Mouse (Mus musculus) olfactory bulb, adult 2 months (tissue): ENCODE results near the gene Spata22. TPM values are rescaled to one million over a fixed set of nuclear protein-coding genes. Genes with fewer than 3 reads are reported as not detected.

Experiments used
- H3K27ac ChIP-seq: fragments of 200-500 bp; 2 replicates; pipeline ENCODE4 v1.5.1; 2012; ENCODE audit warnings: low read depth, low read length; ENCODE audit not compliant: insufficient read depth
- H3K4me1 ChIP-seq: fragments of 200-500 bp; 2 replicates; pipeline ENCODE4 v1.6.1; 2012; ENCODE audit warnings: low read length; ENCODE audit not compliant: control insufficient read depth, insufficient read depth
- H3K4me3 ChIP-seq: fragments of 200-500 bp; 2 replicates; pipeline ENCODE4 v1.5.1; 2012; ENCODE audit warnings: mild to moderate bottlenecking, low read depth, low read length, moderate library complexity; ENCODE audit not compliant: insufficient read depth
- CTCF ChIP-seq: fragments of 200-500 bp; IDR thresholded peaks from 2 replicates; pipeline ENCODE4 v1.5.1; 2012; ENCODE audit warnings: low read depth, mild to moderate bottlenecking, low read length, moderate library complexity; ENCODE audit not compliant: insufficient read depth
- POLR2A ChIP-seq: fragments of 200-500 bp; IDR thresholded peaks from 2 replicates; pipeline ENCODE4 v1.6.1; 2012; ENCODE audit warnings: mild to moderate bottlenecking, low read depth, low read length, moderate library complexity; ENCODE audit not compliant: insufficient read depth
- WGBS: fragments of 180-500 bp; shearing (Covaris S2); methylation state at CpG from one replicate; pipeline ENCODE4 v1.1.7; 2018; 5-methylcytosine and 5-hydroxymethylcytosine counted together
- polyA plus RNA-seq: library from polyadenylated mRNA; stranded (reverse); fragments of >200 nt; gene quantifications from 2 replicates; pipeline ENCODE4 v1.2.4, GENCODE M21; 2012; ENCODE audit warnings: low replicate concordance; ENCODE audit not compliant: missing spikeins, insufficient read depth, insufficient read length

Spata22 gene
- polyA plus RNA-seq, 1 experiment, result not detected

GRCm38 (mm10) chr11:73323906-73324830 is 5.4 kb upstream of the Spata22 start:
- H3K27ac ChIP-seq, result no peak overlapping the region; the same call in 1 of the 2 replicates
- H3K4me3 ChIP-seq, result no peak overlapping the region
- TF ChIP-seq CTCF (no peak), POLR2A (no peak)
- WGBS, result 70% methylated on average over 9 of the region's 9 CpGs
- no peaks in the 10 kb centered on the region for H3K4me1 ChIP-seq

GRCm38 (mm10) chr11:73326485-73326886 is 3.1 kb upstream of the Spata22 start:
- TF ChIP-seq POLR2A (no peak), CTCF (no peak)
- Histone ChIP-seq H3K4me1 (no peaks in the 10 kb centered on the region), H3K27ac (peak overlapping the region; percentile 53; the same call in 1 of the 2 replicates), H3K4me3 (no peak overlapping the region)
- 55% methylated on average over 12 of the region's 12 CpGs for WGBS

- H3K27ac ChIP-seq, result no peak overlapping the region
- no peak overlapping the region for H3K4me3 ChIP-seq
- H3K4me1 ChIP-seq, result no peaks in the 10 kb centered on the region
- WGBS, result 49% methylated on average over 4 of the region's 4 CpGs
- TF ChIP-seq POLR2A (no peak), CTCF (no peak)
These were observed 2.2 kb upstream of the Spata22 start for GRCm38 (mm10) chr11:73327361-73327760.

GRCm38 (mm10) chr11:73333357-73333756 is 3.8 kb downstream of the Spata22 start:
- no peak overlapping the region for H3K27ac ChIP-seq
- no peak for TF ChIP-seq CTCF
- TF ChIP-seq POLR2A, result no peak
- H3K4me3 ChIP-seq, result no peak overlapping the region
- WGBS, result 62% methylated on average over 2 of the region's 2 CpGs
- no peaks in the 10 kb centered on the region for H3K4me1 ChIP-seq

GRCm38 (mm10) chr11:73336919-73337318 is 7.4 kb downstream of the Spata22 start:
- Histone ChIP-seq H3K4me1 (no peaks in the 10 kb centered on the region), H3K27ac (no peak overlapping the region), H3K4me3 (no peak overlapping the region)
- 80% methylated on average over 4 of the region's 4 CpGs for WGBS
- TF ChIP-seq POLR2A (no peak), CTCF (no peak)

- WGBS, result 53% methylated on average over 3 of the region's 3 CpGs
- Histone ChIP-seq H3K27ac (no peak within 1 kb of the TSS), H3K4me1 (no peaks in the 10 kb centered on the region), H3K4me3 (no peak within 1 kb of the TSS)
- TF ChIP-seq CTCF, result no peak
- no peak for TF ChIP-seq POLR2A
These were observed 20.9 kb downstream of the Spata22 start, which contains the start of gene Olfr20 for GRCm38 (mm10) chr11:73350483-73350882. Olfr20 (plus strand) TSS chr11:73350783.

GRCm38 (mm10) chr11:73370946-73371345 is 41.4 kb downstream of the Spata22 start, which contains the start of gene Olfr376:
Olfr376 (plus strand) TSS chr11:73371246.
- TF ChIP-seq CTCF (no peak), POLR2A (no peak)
- Histone ChIP-seq H3K27ac (no peak within 1 kb of the TSS), H3K4me3 (no peak within 1 kb of the TSS), H3K4me1 (no peaks in the 10 kb centered on the region)
- 90% methylated on average over 2 of the region's 2 CpGs for WGBS

GRCm38 (mm10) chr11:73395374-73395773 is 65.8 kb downstream of the Spata22 start:
- WGBS, result 73% methylated on average over 4 of the region's 4 CpGs

More at GRCm38 (mm10) chr11:73395374-73395773, 65.8 kb downstream of the Spata22 start:
- Histone ChIP-seq H3K27ac (no peak overlapping the region), H3K4me1 (no peaks in the 10 kb centered on the region), H3K4me3 (no peak overlapping the region)
- TF ChIP-seq CTCF (no peak), POLR2A (no peak)

Other genes with a start within 250 kb of the Spata22 start
- not detected in 2 replicates for gene Itgae, start 239.2 kb upstream of the Spata22 start, polyA plus RNA-seq
- gene Haspin, start 191.4 kb upstream of the Spata22 start, polyA plus RNA-seq, result not detected in 2 replicates
- gene P2rx5, start 169.3 kb upstream of the Spata22 start, polyA plus RNA-seq, result not detected in 2 replicates
- not detected in 2 replicates for gene Emc6, start 152.7 kb upstream of the Spata22 start, polyA plus RNA-seq
- gene Tax1bp3, start 152.7 kb upstream of the Spata22 start, polyA plus RNA-seq, result not detected in 2 replicates
- gene Ctns, start 130.7 kb upstream of the Spata22 start, polyA plus RNA-seq, result not detected in 2 replicates
- gene Shpk, start 130.3 kb upstream of the Spata22 start, polyA plus RNA-seq, result not detected in 2 replicates
- not detected in 2 replicates for gene Trpv1, start 95.4 kb upstream of the Spata22 start, polyA plus RNA-seq
- not detected in 2 replicates for gene Trpv3, start 62.4 kb upstream of the Spata22 start, polyA plus RNA-seq
- not detected in 2 replicates for gene Aspa, start 145 bp upstream of the Spata22 start, polyA plus RNA-seq
- not detected in 2 replicates for gene Gm49340, start within 50 bp of the Spata22 start, polyA plus RNA-seq
- gene Olfr20, start 21.0 kb downstream of the Spata22 start, polyA plus RNA-seq, result not detected in 2 replicates
- gene Olfr376, start 41.5 kb downstream of the Spata22 start, polyA plus RNA-seq, result not detected in 2 replicates
- not detected in 2 replicates for gene Olfr1, start 69.9 kb downstream of the Spata22 start, polyA plus RNA-seq
- gene Olfr378, start 98.7 kb downstream of the Spata22 start, polyA plus RNA-seq, result not detected in 2 replicates
- not detected in 2 replicates for gene Olfr380, start 127.8 kb downstream of the Spata22 start, polyA plus RNA-seq
- not detected in 2 replicates for gene Olfr381, start 161.9 kb downstream of the Spata22 start, polyA plus RNA-seq
- not detected in 2 replicates for gene Olfr382, start 187.5 kb downstream of the Spata22 start, polyA plus RNA-seq